Mouse (Mus musculus) thymus, postnatal 25 days (tissue): Measurements from ENCODE around the gene Olfr1160.
"Not testable (repeated sequence)": the region's sequence is repeated elsewhere in the genome, so short reads cannot be mapped to it uniquely, and the experiment has no call there.

Source experiments
- DNase-seq: peaks from one replicate; pipeline ENCODE4 v3.0.0; 2022

Gene Olfr1160

GRCm38 (mm10) chr2:88007515-88008318 is at the start of gene Olfr1160:
Gene Olfr1160 (minus strand): TSS chr2:88008268.
- no peak for DNase-seq

- DNase-seq = no peak
Observed at GRCm38 (mm10) chr2:88051029-88051428, 43.0 kb upstream of the Olfr1160 start, which contains the start of gene Olfr1162. Gene Olfr1162 (minus strand): TSS chr2:88051129.

GRCm38 (mm10) chr2:88037599-88037998 is 29.5 kb upstream of the Olfr1160 start, which contains the start of gene Olfr73:
Gene Olfr73 (minus strand): TSS chr2:88037699.
- no peak for DNase-seq

- not testable (repeated sequence) for DNase-seq
Observed at GRCm38 (mm10) chr2:88022474-88022873, 14.4 kb upstream of the Olfr1160 start, which contains the start of gene Olfr1161. Gene Olfr1161 (plus strand): TSS chr2:88022774.

GRCm38 (mm10) chr2:87989813-87990212 is 18.3 kb downstream of the Olfr1160 start, which contains the start of gene Olfr1158:
Gene Olfr1158 (plus strand): TSS chr2:87990113.
- no peak for DNase-seq

GRCm38 (mm10) chr2:87974563-87974962 is 33.5 kb downstream of the Olfr1160 start, which contains the start of gene Olfr74:
Gene Olfr74 (minus strand): TSS chr2:87974663.
- no peak for DNase-seq

- no peak for DNase-seq
Observed at GRCm38 (mm10) chr2:87968199-87968598, 39.9 kb downstream of the Olfr1160 start, which contains the start of gene Olfr1157. Gene Olfr1157 (minus strand): TSS chr2:87968299.

- no peak for DNase-seq
Observed at GRCm38 (mm10) chr2:87953000-87953399, 55.1 kb downstream of the Olfr1160 start, which contains the start of gene Olfr1156. Gene Olfr1156 (minus strand): TSS chr2:87953100.
